Mouse (Mus musculus): ENCODE measurements around the gene Urb1. TPM values are rescaled to one million over a fixed set of nuclear protein-coding genes. Genes with fewer than 3 reads are reported as not detected.

Urb1 gene
- polyA plus RNA-seq, 1 experiment from 2014 or later = 11.4 TPM

GRCm38 (mm10) chr16:90706279-90706678, 103.9 kb downstream of the Urb1 start:
- H3K4me2 ChIP-seq (replicated peaks) = no peak overlapping the region
- H3K4me3 ChIP-seq = no peak overlapping the region
- 62% methylated on average over 3 of the region's 3 CpGs for WGBS
- H3K36me3 ChIP-seq = no peaks in the 10 kb centered on the region
- no peak overlapping the region for H3K9ac ChIP-seq
- H3K9me3 ChIP-seq = no peaks in the 10 kb centered on the region
- no peak overlapping the region for H3K27ac ChIP-seq
- no peak for ATAC-seq (ENCODE audit: low FRiP score, low read depth)
- 0 out of 2 replicates have a peak, but pooled peaks cover 6% of the 10 kb centered on the region for H3K4me1 ChIP-seq
- H3K27me3 ChIP-seq (replicated peaks) = no peaks in the 10 kb centered on the region; the same call in 1 of the 2 replicates

GRCm38 (mm10) chr16:90704161-90704825, 105.9 kb downstream of the Urb1 start:
- no peaks in the 10 kb centered on the region for H3K4me1 ChIP-seq
- no peak overlapping the region for H3K4me2 ChIP-seq (replicated peaks)
- WGBS = 67% methylated on average over 13 of the region's 13 CpGs
- no peaks in the 10 kb centered on the region for H3K36me3 ChIP-seq
- H3K27me3 ChIP-seq (replicated peaks) = no peaks in the 10 kb centered on the region; the same call in 1 of the 2 replicates
- ATAC-seq (ENCODE audit: low FRiP score, low read depth) = no peak
- H3K9ac ChIP-seq = no peak overlapping the region
- H3K4me3 ChIP-seq = no peak overlapping the region
- H3K9me3 ChIP-seq = no peaks in the 10 kb centered on the region
- no peak overlapping the region for H3K27ac ChIP-seq

GRCm38 (mm10) chr16:90703646-90704045, 106.6 kb downstream of the Urb1 start:
- no peak overlapping the region for H3K9ac ChIP-seq
- H3K27me3 ChIP-seq (replicated peaks) = no peaks in the 10 kb centered on the region; the same call in 1 of the 2 replicates
- H3K9me3 ChIP-seq = no peaks in the 10 kb centered on the region
- 28% methylated on average over 1 of the region's 1 CpGs for WGBS
- no peaks in the 10 kb centered on the region for H3K4me1 ChIP-seq
- H3K4me3 ChIP-seq = no peak overlapping the region
- no peaks in the 10 kb centered on the region for H3K36me3 ChIP-seq
- no peak overlapping the region for H3K4me2 ChIP-seq (replicated peaks)
- H3K27ac ChIP-seq = no peak overlapping the region
- no peak for ATAC-seq (ENCODE audit: low FRiP score, low read depth)

- Histone ChIP-seq H3K9ac (no peak overlapping the region), H3K36me3 (no peaks in the 10 kb centered on the region), H3K4me1 (no peaks in the 10 kb centered on the region), H3K27me3 (replicated peaks) (no peaks in the 10 kb centered on the region), H3K4me2 (replicated peaks) (no peak overlapping the region), H3K27ac (no peak overlapping the region), H3K9me3 (no peaks in the 10 kb centered on the region), H3K4me3 (no peak overlapping the region)
- no peak for ATAC-seq (ENCODE audit: low FRiP score, low read depth)
- WGBS = 96% methylated on average over 2 of the region's 2 CpGs
These were observed 108.7 kb downstream of the Urb1 start for GRCm38 (mm10) chr16:90701541-90701940.

Other genes starting within 250 kb of the Urb1 start
- gene Mis18a, start 83.0 kb downstream of the Urb1 start, polyA plus RNA-seq (2016; fragmentation: Nextera tagmentation; extraction: Ambion mirVana) = 43.4 and 45.6 TPM in 2 replicates
- not detected in 2 replicates for gene Mrap, start 72.2 kb downstream of the Urb1 start, polyA plus RNA-seq (2016; fragmentation: Nextera tagmentation; extraction: Ambion mirVana)
- gene Eva1c, start 16.3 kb upstream of the Urb1 start, polyA plus RNA-seq (2016; fragmentation: Nextera tagmentation; extraction: Ambion mirVana) = 1.7 and 2.4 TPM in 2 replicates
- gene Cfap298, start 124.7 kb upstream of the Urb1 start, polyA plus RNA-seq (2016; fragmentation: Nextera tagmentation; extraction: Ambion mirVana) = 42.1 and 45.0 TPM in 2 replicates
- 29.1 and 29.9 TPM in 2 replicates for gene Synj1, start 200.9 kb upstream of the Urb1 start, polyA plus RNA-seq (2016; fragmentation: Nextera tagmentation; extraction: Ambion mirVana)
- 88.3 and 111 TPM in 2 replicates for gene Paxbp1, start 234.1 kb upstream of the Urb1 start, polyA plus RNA-seq (2016; fragmentation: Nextera tagmentation; extraction: Ambion mirVana)